Mouse (Mus musculus) stomach, postnatal 0 days (tissue): ENCODE data around the gene Serpina16.

Experiments
- CTCF ChIP-seq: IDR thresholded peaks from 2 replicates; pipeline ENCODE4 v1.5.1; 2016; ENCODE audit warnings: antibody characterized with exemption, low read depth, mild to moderate bottlenecking, moderate library complexity
- EP300 ChIP-seq: optimal IDR thresholded peaks from 2 replicates; pipeline ENCODE3; 2016; ENCODE audit warnings: antibody characterized with exemption

DNA sequence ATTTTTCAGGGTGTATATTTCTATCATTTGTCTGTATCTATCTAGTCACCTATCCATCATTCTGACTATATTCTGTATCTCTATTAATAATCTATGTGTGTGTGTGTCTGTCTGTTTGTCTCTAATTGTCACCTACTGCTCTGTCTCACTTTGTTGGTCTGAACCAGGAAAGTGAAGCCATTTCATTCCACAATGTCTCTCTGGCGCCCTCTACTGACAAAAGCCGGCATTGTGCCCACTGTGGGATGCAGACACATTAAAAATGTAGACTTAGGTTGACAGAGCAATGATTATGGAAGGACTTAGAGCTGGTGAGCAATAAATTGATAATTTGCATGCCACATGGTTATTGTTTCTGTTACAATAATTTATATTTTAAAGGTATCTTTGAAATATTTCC is 32.6 kb downstream of the Serpina16 start:
- TF ChIP-seq EP300 = no peak
- peak; percentile 97 for TF ChIP-seq CTCF
